17 mouse cellular contexts compared by ENCODE assay signal in the genomic region with DNA sequence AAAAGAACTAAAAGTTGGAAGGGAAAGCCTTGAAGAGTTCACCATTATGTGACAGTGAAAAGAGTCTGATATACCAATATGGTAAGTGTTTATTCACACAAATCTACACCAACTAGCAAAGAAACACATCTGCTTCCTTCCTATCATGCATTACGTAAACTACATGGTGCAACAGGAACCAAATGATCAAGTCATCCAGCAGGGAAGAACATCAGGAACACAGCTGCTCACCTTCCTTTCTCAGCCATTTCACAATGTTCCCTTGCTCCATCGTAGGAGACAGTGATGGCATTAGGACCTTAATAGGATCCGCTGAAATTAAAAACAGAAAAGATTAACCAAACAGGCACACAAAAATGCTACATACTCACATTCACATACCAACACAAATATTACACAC. TPM values are rescaled to one million over a fixed set of nuclear protein-coding genes. Genes with fewer than 3 reads are reported as not detected.
A peak's percentile ranks its signal among the peaks of the same experiment; 100 is the strongest.
DNase-seq lines count a peak whose midpoint lies in the region; ATAC-seq lines count a peak whose summit lies in the region.
"Had no signal": no experiment of that assay in that cellular context is flagged by ENCODE, and none has a peak within 500 bp of the region (broad histone marks: within the 10 kb centered on the region; RNA-seq: fewer than 3 reads in every experiment).

No protein-coding gene starts in this region.

- peak; percentile 45 for ATAC-seq in megakaryocyte, adult 5-6 weeks (ENCODE audit: poor library complexity, severe bottlenecking)
- ATAC-seq: forebrain, embryonic 15.5 days; Patski had no signal

- DNase-seq in lung, postnatal 10 days: peak; percentile 34
- DNase-seq in lung, postnatal 4 days: no peak
- DNase-seq in lung, postnatal 14 days: peak; percentile 11
- no peak for DNase-seq in c-Kit-positive CD71-positive TER-119-positive erythroid progenitor cells, embryonic 14.5 days (ENCODE audit: low spot score)
- no peak for DNase-seq in urinary bladder, postnatal 4 days (ENCODE audit: low spot score in 2 of 2)
- DNase-seq: adrenal gland, postnatal 10 days; adrenal gland, postnatal 36 days; cerebellum, adult 11 months; cerebellum, adult 2 months; cerebellum, postnatal 10 days; cerebellum, postnatal 36 days; embryo, embryonic 11 days; gastrocnemius, postnatal 25 days; heart, adult 2 months had no signal

RNA-seq across cellular contexts. Expression of a gene that starts 15.0 kb away (rescaled TPM):
- total RNA-seq in megakaryocyte, adult 5-6 weeks (2015): 13.5 and 16.8 TPM in 2 replicates
- 20.6 and 23.9 TPM in 2 replicates for total RNA-seq in megakaryocyte, adult 5-6 weeks (2017)

RNA-seq across cellular contexts. Expression of a gene that starts 15.2 kb away (rescaled TPM):
- total RNA-seq in megakaryocyte, adult 5-6 weeks (2015): 40.9 and 41.2 TPM in 2 replicates
- total RNA-seq in megakaryocyte, adult 5-6 weeks (2017): 16.2 and 24.6 TPM in 2 replicates

Comparison
In these comparisons a context has a peak if more than half of its experiments do, and no peak if none do; other contexts are left out.
1. DNase-seq: peak in lung, postnatal 10 days (single experiment) and lung, postnatal 14 days (single experiment); none in lung, postnatal 4 days (0 of 2), c-Kit-positive CD71-positive TER-119-positive erythroid progenitor cells, embryonic 14.5 days (single experiment) and urinary bladder, postnatal 4 days (0 of 2).